Mouse (Mus musculus) liver, embryonic 13.5 days (tissue): ENCODE measurements around the gene Meis3. TPM values are rescaled to one million over a fixed set of nuclear protein-coding genes. Genes with fewer than 3 reads are reported as not detected.

Source experiments
- ATAC-seq: fragments of 200-750 bp; cut with Nextera tagmentation; 2 replicates; pipeline ENCODE4 v1.8.0; 2017; ENCODE audit warnings: low read depth, mild to moderate bottlenecking, moderate number of reproducible peaks, moderate library complexity
- DNase-seq: peaks from one replicate; pipeline ENCODE4 v3.0.0; 2022
- H3K27ac ChIP-seq: fragments of 300-500 bp; sonication (generic); 2 replicates; pipeline ENCODE4 v1.5.1; 2015; ENCODE audit warnings: moderate library complexity, mild to moderate bottlenecking, inconsistent platforms
- H3K27me3 ChIP-seq: fragments of 300-500 bp; sonication (generic); 2 replicates; pipeline ENCODE4 v1.6.1; 2015; ENCODE audit warnings: mild to moderate bottlenecking, inconsistent platforms
- H3K36me3 ChIP-seq: fragments of 300-500 bp; sonication (generic); 2 replicates; pipeline ENCODE4 v1.6.1; 2015; ENCODE audit warnings: mild to moderate bottlenecking, inconsistent platforms
- H3K4me1 ChIP-seq: fragments of 300-500 bp; sonication (generic); replicated peaks from 2 replicates; pipeline ENCODE4 v1.6.1; 2015; ENCODE audit warnings: inconsistent platforms
- H3K4me2 ChIP-seq: fragments of 300-500 bp; sonication (generic); 2 replicates; pipeline ENCODE4 v1.6.1; 2015; ENCODE audit warnings: inconsistent platforms, mild to moderate bottlenecking, moderate library complexity
- H3K4me3 ChIP-seq: fragments of 300-500 bp; sonication (generic); replicated peaks from 2 replicates; pipeline ENCODE4 v1.5.1; 2015; ENCODE audit warnings: mild to moderate bottlenecking, inconsistent platforms
- H3K9ac ChIP-seq: fragments of 300-500 bp; sonication (generic); 2 replicates; pipeline ENCODE4 v1.6.1; 2015; ENCODE audit warnings: mild to moderate bottlenecking, inconsistent platforms
- H3K9me3 ChIP-seq: fragments of 300-500 bp; sonication (generic); replicated peaks from 2 replicates; pipeline ENCODE4 v1.6.1; 2016; ENCODE audit warnings: inconsistent platforms
- WGBS: fragments of 180-500 bp; shearing (Covaris S2); methylation state at CpG from one replicate; pipeline ENCODE4 v1.1.7; 2015; ENCODE audit not compliant: insufficient replicate concordance; 5-methylcytosine and 5-hydroxymethylcytosine counted together
- polyA plus RNA-seq: library from polyadenylated mRNA; unstranded; fragments of >200 nt; fragmentation: Nextera tagmentation; extraction: Ambion mirVana; gene quantifications from 2 replicates; pipeline ENCODE4 v1.2.1, GENCODE M21; 2015

The Meis3 gene
- polyA plus RNA-seq, 1 experiment from 2014 or later, result 2.3 TPM

- no peak overlapping the region for H3K27ac ChIP-seq
- ATAC-seq (no peak), DNase-seq (no peak)
- peaks cover 66% of the 10 kb centered on the region for H3K36me3 ChIP-seq
- H3K4me3 ChIP-seq, result no peak overlapping the region
- no peaks in the 10 kb centered on the region for H3K9me3 ChIP-seq
- H3K4me2 ChIP-seq, result no peak overlapping the region
- no peaks in the 10 kb centered on the region; the same call in 1 of the 2 replicates for H3K4me1 ChIP-seq
- 89% methylated on average over 9 of the region's 9 CpGs for WGBS
- no peak overlapping the region for H3K9ac ChIP-seq
- no peaks in the 10 kb centered on the region for H3K27me3 ChIP-seq
Observed at GRCm38 (mm10) chr7:16213986-16214385, 39.1 kb downstream of the Meis3 start.

GRCm38 (mm10) chr7:16221582-16222272 is 46.8 kb downstream of the Meis3 start, which contains the start of gene Dhx34:
Gene Dhx34, minus strand, starts transcription at chr7:16222037.
- Histone ChIP-seq H3K9ac (peak within 1 kb of the TSS; percentile 86), H3K36me3 (peaks cover 13% of the 10 kb centered on the region), H3K9me3 (no peaks in the 10 kb centered on the region), H3K4me2 (peak within 1 kb of the TSS; percentile 84), H3K27me3 (0 out of 2 replicates have a peak, but pooled peaks cover 11% of the 10 kb centered on the region), H3K4me3 (peak within 1 kb of the TSS; percentile 82), H3K4me1 (peaks cover 21% of the 10 kb centered on the region), H3K27ac (peak within 1 kb of the TSS; percentile 80)
- ATAC-seq (peak; percentile 98), DNase-seq (peak; percentile 97)
- WGBS, result 1% methylated on average over 34 of the region's 34 CpGs

DNA sequence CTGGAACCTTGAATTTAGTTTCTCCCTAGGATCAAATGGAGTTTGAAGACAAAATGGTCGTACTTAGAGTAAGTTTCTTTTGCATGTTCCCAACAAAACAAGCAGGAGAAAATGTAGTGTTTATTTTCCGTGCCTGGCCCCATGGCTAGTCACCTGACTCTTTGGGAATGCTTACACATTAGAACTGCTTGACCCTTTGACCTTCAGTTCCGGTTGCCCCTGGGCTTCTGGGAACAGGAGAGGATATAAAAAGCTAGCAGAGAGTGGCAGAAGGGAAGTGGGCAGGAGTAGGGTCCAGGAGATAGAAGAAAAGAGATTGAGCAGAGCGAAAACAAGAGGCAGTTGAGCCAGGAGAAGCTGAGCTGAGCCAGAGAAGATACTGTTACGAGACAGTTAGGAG is 55.0 kb downstream of the Meis3 start:
- ATAC-seq (no peak), DNase-seq (no peak)
- H3K27ac ChIP-seq, result no peak overlapping the region
- H3K4me2 ChIP-seq, result no peak overlapping the region
- H3K27me3 ChIP-seq, result 0 out of 2 replicates have a peak, but pooled peaks cover 8% of the 10 kb centered on the region
- WGBS, result 26% methylated on average over 5 of the region's 5 CpGs
- no peaks in the 10 kb centered on the region; the same call in 1 of the 2 replicates for H3K9me3 ChIP-seq
- peaks cover 12% of the 10 kb centered on the region for H3K4me1 ChIP-seq
- H3K36me3 ChIP-seq, result no peaks in the 10 kb centered on the region
- no peak overlapping the region for H3K4me3 ChIP-seq
- no peak overlapping the region for H3K9ac ChIP-seq

Other genes with a start within 250 kb of the Meis3 start
- 122 and 132 TPM in 2 replicates for gene Nop53, start 229.0 kb upstream of the Meis3 start, polyA plus RNA-seq
- 3.9 and 4.6 TPM in 2 replicates for gene Ehd2, start 207.5 kb upstream of the Meis3 start, polyA plus RNA-seq
- gene Bicra, start 127.2 kb upstream of the Meis3 start, polyA plus RNA-seq, result 1.4 TPM in 2 replicates
- gene Zfp541, start 113.3 kb upstream of the Meis3 start, polyA plus RNA-seq, result 0.02 TPM in 1 of 2 replicates, not detected in the other
- gene Napa, start 76.6 kb upstream of the Meis3 start, polyA plus RNA-seq, result 159 and 165 TPM in 2 replicates
- gene Kptn, start 55.2 kb upstream of the Meis3 start, polyA plus RNA-seq, result 11.1 and 11.5 TPM in 2 replicates
- gene Slc8a2, start 45.3 kb upstream of the Meis3 start, polyA plus RNA-seq, result not detected in 2 replicates
- 6.0 and 6.4 TPM in 2 replicates for gene Dhx34, start 46.9 kb downstream of the Meis3 start, polyA plus RNA-seq
- 0.72 and 0.77 TPM in 2 replicates for gene C5ar2, start 69.1 kb downstream of the Meis3 start, polyA plus RNA-seq
- gene C5ar1, start 84.5 kb downstream of the Meis3 start, polyA plus RNA-seq, result 1.4 TPM in 2 replicates
- 3.9 and 4.4 TPM in 2 replicates for gene Inafm1, start 98.5 kb downstream of the Meis3 start, polyA plus RNA-seq
- 12.6 and 17.5 TPM in 2 replicates for gene Ccdc9, start 111.7 kb downstream of the Meis3 start, polyA plus RNA-seq
- gene Bbc3, start 133.3 kb downstream of the Meis3 start, polyA plus RNA-seq, result 4.1 and 4.5 TPM in 2 replicates
- 144 and 161 TPM in 2 replicates for gene Sae1, start 212.7 kb downstream of the Meis3 start, polyA plus RNA-seq
- 8.2 and 8.3 TPM in 2 replicates for gene Zc3h4, start 225.8 kb downstream of the Meis3 start, polyA plus RNA-seq